Mouse (Mus musculus) midbrain, embryonic 13.5 days (tissue): Measurements from ENCODE around the gene Sdhc. TPM values are rescaled to one million over a fixed set of nuclear protein-coding genes. Genes with fewer than 3 reads are reported as not detected.

ENCODE experiments used
- ATAC-seq: fragments of 200-750 bp; cut with Nextera tagmentation; 2 replicates; pipeline ENCODE4 v1.8.0; 2017; ENCODE audit warnings: mild to moderate bottlenecking, moderate TSS enrichment, moderate library complexity
- H3K27ac ChIP-seq: fragments of 300-500 bp; sonication (generic); 2 replicates; pipeline ENCODE4 v1.5.1; 2015; ENCODE audit warnings: inconsistent platforms, mild to moderate bottlenecking, moderate library complexity
- H3K27me3 ChIP-seq: fragments of 300-500 bp; sonication (generic); 2 replicates; pipeline ENCODE4 v1.6.1; 2015; ENCODE audit warnings: mild to moderate bottlenecking, inconsistent platforms
- H3K36me3 ChIP-seq: fragments of 300-500 bp; sonication (generic); 2 replicates; pipeline ENCODE4 v1.6.1; 2015; ENCODE audit warnings: mild to moderate bottlenecking, inconsistent platforms
- H3K4me1 ChIP-seq: fragments of 300-500 bp; sonication (generic); replicated peaks from 2 replicates; pipeline ENCODE4 v1.6.1; 2015; ENCODE audit warnings: inconsistent platforms
- H3K4me2 ChIP-seq: fragments of 300-500 bp; sonication (generic); replicated peaks from 2 replicates; pipeline ENCODE4 v1.6.1; 2015; ENCODE audit warnings: moderate library complexity, mild to moderate bottlenecking, inconsistent platforms
- H3K4me3 ChIP-seq: fragments of 300-500 bp; sonication (generic); replicated peaks from 2 replicates; pipeline ENCODE4 v1.5.1; 2015; ENCODE audit warnings: mild to moderate bottlenecking, inconsistent platforms
- H3K9ac ChIP-seq: fragments of 300-500 bp; sonication (generic); replicated peaks from 2 replicates; pipeline ENCODE4 v1.6.1; 2015; ENCODE audit warnings: mild to moderate bottlenecking, inconsistent platforms
- H3K9me3 ChIP-seq: fragments of 300-500 bp; sonication (generic); 2 replicates; pipeline ENCODE4 v1.6.1; 2016; ENCODE audit warnings: mild to moderate bottlenecking, inconsistent platforms
- WGBS: fragments of 180-500 bp; shearing (Covaris S2); methylation state at CpG from one replicate; pipeline ENCODE4 v1.1.7; 2015; 5-methylcytosine and 5-hydroxymethylcytosine counted together
- polyA plus RNA-seq: library from polyadenylated mRNA; unstranded; fragments of >200 nt; fragmentation: Nextera tagmentation; extraction: Ambion mirVana; gene quantifications from 2 replicates; pipeline ENCODE4 v1.2.1, GENCODE M21; 2015

Sdhc gene
- polyA plus RNA-seq: 260 and 273 TPM in 2 replicates

GRCm38 (mm10) chr1:171149974-171150760, at the start of gene Sdhc, which contains the start of gene Mpz:
Gene Sdhc, minus strand, starts transcription at chr1:171150603.
Gene Mpz, plus strand, starts transcription at chr1:171150711.
- WGBS: under 1% methylated on average over 34 of the region's 34 CpGs

GRCm38 (mm10) chr1:171199532-171199931, 49.1 kb upstream of the Sdhc start:
- H3K27me3 ChIP-seq: peaks cover 31% of the 10 kb centered on the region
- 69% methylated on average over 1 of the region's 1 CpGs for WGBS
- no peak for ATAC-seq

More at GRCm38 (mm10) chr1:171149974-171150760, at the start of gene Sdhc, which contains the start of gene Mpz:
- H3K4me3 ChIP-seq: peak within 1 kb of the TSS; percentile 92
- H3K4me2 ChIP-seq: peak within 1 kb of the TSS; percentile 89
- ATAC-seq: peak; percentile 96
- H3K4me1 ChIP-seq: peaks cover 27% of the 10 kb centered on the region
- H3K9me3 ChIP-seq: no peaks in the 10 kb centered on the region
- H3K9ac ChIP-seq: peak within 1 kb of the TSS; percentile 91
- H3K27ac ChIP-seq: peak within 1 kb of the TSS; percentile 73
- H3K36me3 ChIP-seq: peaks cover 7% of the 10 kb centered on the region; the same call in 1 of the 2 replicates
- H3K27me3 ChIP-seq: peaks cover 5% of the 10 kb centered on the region; the same call in 1 of the 2 replicates

GRCm38 (mm10) chr1:171195887-171196397, 45.5 kb upstream of the Sdhc start, which contains the start of gene Pcp4l1:
Gene Pcp4l1, minus strand, starts transcription at chr1:171196268.
- Histone ChIP-seq H3K27ac (no peak within 1 kb of the TSS), H3K4me1 (peaks cover 42% of the 10 kb centered on the region), H3K36me3 (no peaks in the 10 kb centered on the region), H3K4me3 (peak within 1 kb of the TSS; percentile 63), H3K27me3 (peaks cover 46% of the 10 kb centered on the region), H3K9me3 (no peaks in the 10 kb centered on the region), H3K4me2 (peak within 1 kb of the TSS; percentile 96), H3K9ac (peak within 1 kb of the TSS; percentile 72)
- peak; percentile 89 for ATAC-seq
- WGBS: under 1% methylated on average over 33 of the region's 33 CpGs

More at GRCm38 (mm10) chr1:171199532-171199931, 49.1 kb upstream of the Sdhc start:
- peaks cover 18% of the 10 kb centered on the region for H3K4me1 ChIP-seq
- H3K36me3 ChIP-seq: no peaks in the 10 kb centered on the region
- H3K4me2 ChIP-seq: no peak overlapping the region
- no peak overlapping the region for H3K9ac ChIP-seq
- H3K4me3 ChIP-seq: no peak overlapping the region
- no peaks in the 10 kb centered on the region for H3K9me3 ChIP-seq
- no peak overlapping the region for H3K27ac ChIP-seq

- H3K27me3 ChIP-seq: peaks cover 52% of the 10 kb centered on the region
- peak; percentile 6; the same call in 1 of the 2 replicates for ATAC-seq
- H3K4me3 ChIP-seq: peak overlapping the region; percentile 63
- H3K9me3 ChIP-seq: no peaks in the 10 kb centered on the region
- no peaks in the 10 kb centered on the region for H3K36me3 ChIP-seq
- H3K4me1 ChIP-seq: peaks cover 42% of the 10 kb centered on the region
- WGBS: 4% methylated on average over 20 of the region's 20 CpGs
- no peak overlapping the region for H3K27ac ChIP-seq
- peak overlapping the region; percentile 96 for H3K4me2 ChIP-seq
- peak overlapping the region; percentile 72 for H3K9ac ChIP-seq
Measured at GRCm38 (mm10) chr1:171195046-171195822, 44.8 kb upstream of the Sdhc start.

- Histone ChIP-seq H3K36me3 (no peaks in the 10 kb centered on the region), H3K9ac (no peak overlapping the region), H3K4me1 (peaks cover 50% of the 10 kb centered on the region), H3K27ac (peak overlapping the region; percentile 37; the same call in 1 of the 2 replicates), H3K27me3 (peaks cover 52% of the 10 kb centered on the region), H3K4me2 (peak overlapping the region; percentile 96), H3K9me3 (no peaks in the 10 kb centered on the region), H3K4me3 (peak overlapping the region; percentile 29)
- WGBS: 23% methylated on average over 11 of the region's 11 CpGs
- no peak for ATAC-seq
Measured at GRCm38 (mm10) chr1:171193911-171194830, 43.8 kb upstream of the Sdhc start.

GRCm38 (mm10) chr1:171193093-171193840, 42.9 kb upstream of the Sdhc start:
- no peaks in the 10 kb centered on the region for H3K9me3 ChIP-seq
- H3K9ac ChIP-seq: peak overlapping the region; percentile 29
- peaks cover 48% of the 10 kb centered on the region for H3K27me3 ChIP-seq
- H3K4me2 ChIP-seq: peak overlapping the region; percentile 96
- ATAC-seq: peak; percentile 48
- peak overlapping the region; percentile 37 for H3K27ac ChIP-seq
- H3K4me3 ChIP-seq: peak overlapping the region; percentile 29
- H3K4me1 ChIP-seq: peaks cover 59% of the 10 kb centered on the region
- WGBS: 3% methylated on average over 18 of the region's 18 CpGs
- H3K36me3 ChIP-seq: no peaks in the 10 kb centered on the region

GRCm38 (mm10) chr1:171192283-171192682, 41.9 kb upstream of the Sdhc start:
- peak overlapping the region; percentile 96 for H3K4me2 ChIP-seq
- H3K27ac ChIP-seq: no peak overlapping the region
- H3K27me3 ChIP-seq: peaks cover 43% of the 10 kb centered on the region

GRCm38 (mm10) chr1:171190832-171191231, 40.4 kb upstream of the Sdhc start:
- H3K4me1 ChIP-seq: peaks cover 61% of the 10 kb centered on the region
- H3K36me3 ChIP-seq: no peaks in the 10 kb centered on the region
- no peaks in the 10 kb centered on the region for H3K9me3 ChIP-seq
- 96% methylated on average over 9 of the region's 9 CpGs for WGBS
- H3K4me2 ChIP-seq: no peak overlapping the region
- ATAC-seq: no peak
- H3K27me3 ChIP-seq: peaks cover 34% of the 10 kb centered on the region
- no peak overlapping the region for H3K4me3 ChIP-seq
- H3K9ac ChIP-seq: no peak overlapping the region
- H3K27ac ChIP-seq: no peak overlapping the region

More at GRCm38 (mm10) chr1:171192283-171192682, 41.9 kb upstream of the Sdhc start:
- H3K4me3 ChIP-seq: no peak overlapping the region
- H3K4me1 ChIP-seq: peaks cover 62% of the 10 kb centered on the region
- no peak overlapping the region for H3K9ac ChIP-seq
- no peak for ATAC-seq
- WGBS: 42% methylated on average over 10 of the region's 10 CpGs
- no peaks in the 10 kb centered on the region for H3K9me3 ChIP-seq
- no peaks in the 10 kb centered on the region for H3K36me3 ChIP-seq

GRCm38 (mm10) chr1:171189476-171190114, 39.2 kb upstream of the Sdhc start:
- 23% methylated on average over 14 of the region's 14 CpGs for WGBS

GRCm38 (mm10) chr1:171189046-171189445, 38.6 kb upstream of the Sdhc start:
- H3K36me3 ChIP-seq: no peaks in the 10 kb centered on the region
- no peak overlapping the region for H3K9ac ChIP-seq
- H3K27ac ChIP-seq: no peak overlapping the region; the same call in 1 of the 2 replicates
- WGBS: 5% methylated on average over 8 of the region's 8 CpGs
- no peak overlapping the region for H3K4me2 ChIP-seq
- H3K27me3 ChIP-seq: peaks cover 16% of the 10 kb centered on the region
- no peak for ATAC-seq
- H3K9me3 ChIP-seq: no peaks in the 10 kb centered on the region
- H3K4me1 ChIP-seq: peaks cover 44% of the 10 kb centered on the region
- H3K4me3 ChIP-seq: no peak overlapping the region

More at GRCm38 (mm10) chr1:171189476-171190114, 39.2 kb upstream of the Sdhc start:
- no peak overlapping the region for H3K4me2 ChIP-seq
- H3K4me1 ChIP-seq: peaks cover 50% of the 10 kb centered on the region
- ATAC-seq: 0 out of 2 replicates have a peak, but pooled peaks have one; percentile 28
- H3K27me3 ChIP-seq: peaks cover 22% of the 10 kb centered on the region
- H3K9me3 ChIP-seq: no peaks in the 10 kb centered on the region
- peak overlapping the region; percentile 25 for H3K27ac ChIP-seq
- no peaks in the 10 kb centered on the region for H3K36me3 ChIP-seq
- H3K4me3 ChIP-seq: no peak overlapping the region
- H3K9ac ChIP-seq: no peak overlapping the region
